Mouse (Mus musculus) CH12.LX (cell line): ENCODE measurements around the gene Ankrd9.

Experiments used
- CTCF ChIP-seq, 2 experiments: IDR thresholded peaks in 1 of 2; conservative IDR thresholded peaks in 1 of 2; 2 replicates each; pipeline ENCODE4 v1.5.1; 2011 to 2012; ENCODE audit warnings: low read depth in 2 of 2, low read length in 2 of 2, improper control_type of control experiment in 1 of 2, inconsistent platforms in 1 of 2, mild to moderate bottlenecking in 1 of 2, moderate library complexity in 1 of 2
- EP300 ChIP-seq: IDR thresholded peaks from 2 replicates; pipeline ENCODE4 v1.6.1; 2011; ENCODE audit warnings: low read length, improper control_type of control experiment
- JUND ChIP-seq: conservative IDR thresholded peaks from 2 replicates; pipeline ENCODE4 v1.6.1; 2011; ENCODE audit warnings: low read depth, low read length, improper control_type of control experiment
- MAZ ChIP-seq: IDR thresholded peaks from 2 replicates; pipeline ENCODE4 v1.6.1; 2012; ENCODE audit warnings: low read depth, mild to moderate bottlenecking, inconsistent platforms, low read length, improper control_type of control experiment, moderate library complexity
- POLR2A ChIP-seq: IDR thresholded peaks from 2 replicates; pipeline ENCODE4 v1.6.1; 2011; ENCODE audit warnings: low read depth, mild to moderate bottlenecking, improper control_type of control experiment, low read length

- no peak for TF ChIP-seq JUND
- TF ChIP-seq POLR2A: no peak
- TF ChIP-seq EP300: no peak
- no peak for TF ChIP-seq CTCF (conservative IDR thresholded peaks at IDR 0.05 in 1 of 2, IDR thresholded peaks at IDR 0.05 in 1 of 2; ENCODE audit: low read depth in 2 of 2, low read length in 2 of 2)
- no peak for TF ChIP-seq MAZ
Observed at GRCm38 (mm10) chr12:110940869-110941268, 38.0 kb downstream of the Ankrd9 start.
